Mouse (Mus musculus): ENCODE data around the gene Arl5c. TPM values are rescaled to one million over a fixed set of nuclear protein-coding genes. Genes with fewer than 3 reads are reported as not detected.
A peak's percentile ranks its signal among the peaks of the same experiment; 100 is the strongest.

Gene Arl5c
- total and polyA plus RNA-seq, 3 experiments = 1.2 to 10.4 TPM; not detected in 1

DNA sequence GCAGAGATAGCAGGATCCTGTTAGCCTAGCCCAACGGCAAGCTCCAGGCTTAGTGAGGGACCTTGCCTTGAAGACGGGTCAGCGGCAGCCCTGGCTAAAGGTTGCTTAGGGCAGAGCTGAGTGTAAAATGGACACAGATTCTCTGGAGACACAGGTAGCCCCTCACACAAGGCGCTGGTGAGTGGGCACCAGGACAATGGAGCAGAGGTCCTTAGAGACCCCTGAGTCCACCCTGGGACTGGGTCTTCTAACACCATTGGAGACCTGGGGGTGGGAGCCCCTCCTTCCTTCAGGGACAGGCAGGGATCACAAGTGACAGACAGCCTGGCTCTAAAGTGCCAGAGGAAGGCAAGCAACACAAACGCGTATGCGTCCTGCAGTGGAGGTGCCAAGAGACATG, 25.2 kb downstream of the Arl5c start:
- Histone ChIP-seq H3K9me3 (replicated peaks; ENCODE audit: insufficient read depth, low read length) (no peaks in the 10 kb centered on the region), H3K27ac (ENCODE audit: control insufficient read depth, low read depth, low read length) (no peak overlapping the region), H3K4me3 (ENCODE audit: control insufficient read depth in 1 of 2, insufficient read depth in 1 of 2, low read depth in 2 of 2, low read length in 2 of 2) (no peak overlapping the region), H3K79me2 (ENCODE audit: control insufficient read depth, insufficient read depth, low read length, poor library complexity) (no peaks in the 10 kb centered on the region), H3K9ac (ENCODE audit: control insufficient read depth, low read depth, low read length, poor library complexity, severe bottlenecking) (no peak overlapping the region), H3K36me3 (ENCODE audit: control insufficient read depth in 1 of 2, insufficient read depth in 2 of 2, low read length in 2 of 2) (0 out of 4 replicates have a peak, but pooled peaks cover 0 to 2% of the 10 kb centered on the region in 2 experiments), H3K27me3 (ENCODE audit: control insufficient read depth in 1 of 2, insufficient read depth in 2 of 2, low read length in 2 of 2) (no peaks in the 10 kb centered on the region), H3K4me1 (ENCODE audit: control insufficient read depth in 1 of 2, insufficient read depth in 2 of 2, low read length in 2 of 2) (peaks cover 4 to 11% of the 10 kb centered on the region in 2 experiments; a peak in 3 of 4 replicates)
- no peak for TF ChIP-seq TCF12 (IDR thresholded peaks at IDR 0.05; ENCODE audit: low read depth, low read length)
- no peak for TF ChIP-seq ELF1 (IDR thresholded peaks at IDR 0.05; ENCODE audit: low read depth, low read length)
- no peak for TF ChIP-seq JUND (IDR thresholded peaks at IDR 0.05; ENCODE audit: low read depth, low read length)
- no peak for TF ChIP-seq SMC3 (IDR thresholded peaks at IDR 0.05; ENCODE audit: low read depth, low read length)
- DNase-seq (ENCODE audit: low read depth, low spot score) = no peak

- no peak overlapping the region for H3K27ac ChIP-seq (ENCODE audit: control insufficient read depth, low read depth, low read length)
- H3K9me3 ChIP-seq (replicated peaks; ENCODE audit: insufficient read depth, low read length) = no peaks in the 10 kb centered on the region
- H3K4me1 ChIP-seq (ENCODE audit: control insufficient read depth in 1 of 2, insufficient read depth in 2 of 2, low read length in 2 of 2) = peaks cover 4 to 11% of the 10 kb centered on the region in 2 experiments; a peak in 3 of 4 replicates
- DNase-seq (ENCODE audit: low read depth, low spot score) = no peak
- H3K4me3 ChIP-seq (ENCODE audit: control insufficient read depth in 1 of 2, insufficient read depth in 1 of 2, low read depth in 2 of 2, low read length in 2 of 2) = no peak overlapping the region
- H3K79me2 ChIP-seq (ENCODE audit: control insufficient read depth, insufficient read depth, low read length, poor library complexity) = no peaks in the 10 kb centered on the region
- H3K36me3 ChIP-seq (ENCODE audit: control insufficient read depth in 1 of 2, insufficient read depth in 2 of 2, low read length in 2 of 2) = 0 out of 4 replicates have a peak, but pooled peaks cover 0 to 2% of the 10 kb centered on the region in 2 experiments
- no peak overlapping the region for H3K9ac ChIP-seq (ENCODE audit: control insufficient read depth, low read depth, low read length, poor library complexity, severe bottlenecking)
- no peaks in the 10 kb centered on the region for H3K27me3 ChIP-seq (ENCODE audit: control insufficient read depth in 1 of 2, insufficient read depth in 2 of 2, low read length in 2 of 2)
- TF ChIP-seq SIN3A (IDR thresholded peaks at IDR 0.05; ENCODE audit: low read length) (peak; percentile 41; the same call in 1 of the 2 replicates), GABPA (IDR thresholded peaks at IDR 0.05; ENCODE audit: low read depth, low read length) (no peak), MYC (IDR thresholded peaks at IDR 0.05; ENCODE audit: low read depth, low read length) (no peak), GATA1 (IDR thresholded peaks at IDR 0.05; ENCODE audit: low read depth, low read length) (peak; percentile 52), POLR2AphosphoS2 (IDR thresholded peaks at IDR 0.05; ENCODE audit: low read length) (no peak), BHLHE40 (IDR thresholded peaks at IDR 0.05; ENCODE audit: borderline replicate concordance, low read depth, low read length) (no peak), JUND (IDR thresholded peaks at IDR 0.05; ENCODE audit: low read depth, low read length) (no peak), KAT2A (conservative IDR thresholded peaks at IDR 0.05; ENCODE audit: low read depth, low read length) (no peak), RAD21 (IDR thresholded peaks at IDR 0.05; ENCODE audit: low read depth, low read length) (no peak), ETS1 (IDR thresholded peaks at IDR 0.05; ENCODE audit: low read depth, low read length) (peak; percentile 56), ELF1 (IDR thresholded peaks at IDR 0.05; ENCODE audit: low read depth, low read length) (no peak), MAX (IDR thresholded peaks at IDR 0.05; ENCODE audit: low read length) (no peak), NRF1 (IDR thresholded peaks at IDR 0.05; ENCODE audit: insufficient read depth, low read depth, low read length, poor library complexity, severe bottlenecking) (no peak), MAZ (IDR thresholded peaks at IDR 0.05; ENCODE audit: low read depth, low read length) (no peak), EP300 (IDR thresholded peaks at IDR 0.05; ENCODE audit: low read depth in 1 of 2, low read length in 2 of 2) (peak; percentile 25 to 48; a peak in 3 of 4 replicates), ZC3H11A (IDR thresholded peaks at IDR 0.05; ENCODE audit: low read depth, low read length) (no peak), E2F4 (IDR thresholded peaks at IDR 0.05; ENCODE audit: borderline replicate concordance, low read depth, low read length) (no peak), CHD2 (IDR thresholded peaks at IDR 0.05; ENCODE audit: low read length) (no peak), USF2 (IDR thresholded peaks at IDR 0.05; ENCODE audit: borderline replicate concordance in 1 of 2, insufficient read depth in 1 of 2, low read depth in 1 of 2, low read length in 2 of 2) (no peak), RCOR1 (IDR thresholded peaks at IDR 0.05; ENCODE audit: low read depth, low read length) (peak; percentile 25; the same call in 1 of the 2 replicates), MXI1 (IDR thresholded peaks at IDR 0.05; ENCODE audit: low read depth, low read length) (peak; percentile 23; the same call in 1 of the 2 replicates), ZNF384 (IDR thresholded peaks at IDR 0.05; ENCODE audit: low read depth, low read length) (no peak), POLR2AphosphoS5 (IDR thresholded peaks at IDR 0.05; ENCODE audit: borderline replicate concordance, low read depth, low read length) (no peak), HCFC1 (IDR thresholded peaks at IDR 0.05; ENCODE audit: low read depth, low read length) (no peak), POLR2A (IDR thresholded peaks at IDR 0.05; ENCODE audit: control insufficient read depth in 1 of 2, insufficient read depth in 1 of 2, low read depth in 1 of 2, low read length in 2 of 2, poor library complexity in 1 of 2) (no peak), UBTF (IDR thresholded peaks at IDR 0.05; ENCODE audit: borderline replicate concordance, insufficient read depth, low read depth, low read length) (no peak), NELFE (IDR thresholded peaks at IDR 0.05; ENCODE audit: low read depth, low read length) (no peak), CTCF (IDR thresholded peaks at IDR 0.05 in 2 of 3, conservative IDR thresholded peaks at IDR 0.05 in 1 of 3; ENCODE audit: control insufficient read depth in 1 of 3, insufficient read depth in 1 of 3, low read depth in 2 of 3, low read length in 3 of 3, poor library complexity in 1 of 3, severe bottlenecking in 1 of 3) (no peak), MEF2A (IDR thresholded peaks at IDR 0.05; ENCODE audit: extremely low read depth, insufficient replicate concordance, low read depth, low read length, poor library complexity, severe bottlenecking) (no peak), SMC3 (IDR thresholded peaks at IDR 0.05; ENCODE audit: low read depth, low read length) (no peak)
Observed at GRCm38 (mm10) chr11:97968385-97968784, 27.6 kb downstream of the Arl5c start.

Data from MEL (cell line).